Mouse (Mus musculus) myocyte (in vitro differentiated cells): ENCODE results near the gene Gm47959.

ENCODE experiments used
- CEBPB ChIP-seq: IDR thresholded peaks from 2 replicates; pipeline ENCODE4 v1.6.1; 2011; ENCODE audit warnings: mild to moderate bottlenecking, moderate library complexity; ENCODE audit not compliant: poor library complexity, insufficient read depth, severe bottlenecking
- E2F4 ChIP-seq: IDR thresholded peaks from one replicate; pipeline ENCODE4 v1.6.1; 2011; ENCODE audit warnings: mild to moderate bottlenecking, control low read depth, moderate library complexity; ENCODE audit not compliant: insufficient read depth
- MAX ChIP-seq: IDR thresholded peaks from one replicate; pipeline ENCODE4 v1.6.1; 2011; ENCODE audit warnings: low read depth, mild to moderate bottlenecking, control low read depth
- MYOD1 ChIP-seq, 3 experiments: IDR thresholded peaks; one replicate each; pipeline ENCODE4 v1.6.1; 2011; ENCODE audit warnings: control low read depth in 2 of 3, low read depth in 2 of 3, mild to moderate bottlenecking in 2 of 3, moderate library complexity in 1 of 3; ENCODE audit not compliant: insufficient read length in 2 of 3, control insufficient read depth in 1 of 3
- MYOG ChIP-seq, 3 experiments: IDR thresholded peaks; one replicate each; pipeline ENCODE4 v1.6.1; 2011; ENCODE audit warnings: control low read depth in 2 of 3, low read depth in 2 of 3, mild to moderate bottlenecking in 2 of 3; ENCODE audit not compliant: insufficient read length in 2 of 3, control insufficient read depth in 1 of 3, insufficient read depth in 1 of 3
- POLR2A ChIP-seq: IDR thresholded peaks from one replicate; pipeline ENCODE4 v1.6.1; 2011; ENCODE audit warnings: low read depth, mild to moderate bottlenecking, control low read depth, moderate library complexity; ENCODE audit not compliant: insufficient read length
- POLR2AphosphoS2 ChIP-seq: IDR thresholded peaks from one replicate; pipeline ENCODE4 v1.6.1; 2011; ENCODE audit warnings: low read depth, control low read depth; ENCODE audit not compliant: insufficient read length
- REST ChIP-seq: IDR thresholded peaks from one replicate; pipeline ENCODE4 v1.6.1; 2011; ENCODE audit warnings: mild to moderate bottlenecking, control low read depth, moderate library complexity; ENCODE audit not compliant: insufficient read depth, insufficient read length
- SRF ChIP-seq: IDR thresholded peaks from one replicate; pipeline ENCODE4 v1.6.1; 2011; ENCODE audit warnings: low read depth; ENCODE audit not compliant: control insufficient read depth, insufficient read length
- TCF12 ChIP-seq: IDR thresholded peaks from one replicate; pipeline ENCODE4 v1.6.1; 2011; ENCODE audit warnings: mild to moderate bottlenecking, control low read depth; ENCODE audit not compliant: poor library complexity, insufficient read depth, severe bottlenecking
- USF1 ChIP-seq: IDR thresholded peaks from one replicate; pipeline ENCODE4 v1.6.1; 2011; ENCODE audit warnings: low read depth, mild to moderate bottlenecking, control low read depth, moderate library complexity

- TF ChIP-seq POLR2A (no peak), POLR2AphosphoS2 (no peak), CEBPB (no peak), E2F4 (no peak), TCF12 (no peak), MYOG (IDR thresholded peaks at IDR 0.05; ENCODE audit: control insufficient read depth in 1 of 3, insufficient read depth in 1 of 3, insufficient read length in 2 of 3, low read depth in 2 of 3) (no peak), MYOD1 (IDR thresholded peaks at IDR 0.05; ENCODE audit: control insufficient read depth in 1 of 3, insufficient read length in 2 of 3, low read depth in 2 of 3) (no peak), MAX (no peak), SRF (no peak), USF1 (no peak), REST (no peak)
Measured at GRCm38 (mm10) chr1:82977840-82978239, 22.5 kb upstream of the Gm47959 start.
